Mouse (Mus musculus) forebrain, embryonic 16.5 days (tissue): ENCODE measurements around the gene Slc44a2. TPM values are rescaled to one million over a fixed set of nuclear protein-coding genes. Genes with fewer than 3 reads are reported as not detected.

ENCODE experiments used
- ATAC-seq: fragments of 200-750 bp; cut with Nextera tagmentation; 2 replicates; pipeline ENCODE4 v1.8.0; 2017; ENCODE audit warnings: mild to moderate bottlenecking, moderate library complexity
- H3K27ac ChIP-seq: fragments of 300-500 bp; sonication (generic); 2 replicates; pipeline ENCODE4 v1.5.1; 2014; ENCODE audit warnings: low read length, control low read depth
- H3K27me3 ChIP-seq: fragments of 300-500 bp; sonication (generic); replicated peaks from 2 replicates; pipeline ENCODE4 v1.6.1; 2014; ENCODE audit warnings: low read length; ENCODE audit not compliant: control insufficient read depth, insufficient read depth
- H3K36me3 ChIP-seq: fragments of 300-500 bp; sonication (generic); 2 replicates; pipeline ENCODE4 v1.6.1; 2014; ENCODE audit not compliant: control insufficient read depth, insufficient read depth
- H3K4me1 ChIP-seq: fragments of 300-500 bp; sonication (generic); replicated peaks from 2 replicates; pipeline ENCODE4 v1.6.1; 2014; ENCODE audit warnings: low read length; ENCODE audit not compliant: control insufficient read depth, insufficient read depth
- H3K4me2 ChIP-seq: fragments of 300-500 bp; sonication (generic); 2 replicates; pipeline ENCODE4 v1.6.1; 2014; ENCODE audit warnings: mild to moderate bottlenecking, low read length, control low read depth
- H3K4me3 ChIP-seq: fragments of 300-500 bp; sonication (generic); replicated peaks from 2 replicates; pipeline ENCODE4 v1.5.1; 2014; ENCODE audit warnings: mild to moderate bottlenecking, low read length, control low read depth
- H3K9ac ChIP-seq: fragments of 300-500 bp; sonication (generic); replicated peaks from 2 replicates; pipeline ENCODE4 v1.6.1; 2014; ENCODE audit warnings: low read depth, low read length, control low read depth
- H3K9me3 ChIP-seq: fragments of 300-500 bp; sonication (generic); 2 replicates; pipeline ENCODE4 v1.6.1; 2016; ENCODE audit warnings: low read length; ENCODE audit not compliant: control insufficient read depth
- WGBS: fragments of 180-500 bp; shearing (Covaris S2); extraction: QIAGEN DNeasy Blood & Tissue Kit; methylation state at CpG from one replicate; pipeline ENCODE4 v1.1.7; 2014; 5-methylcytosine and 5-hydroxymethylcytosine counted together
- polyA plus RNA-seq: library from polyadenylated mRNA; unstranded; fragments of >200 nt; fragmentation: Nextera tagmentation; extraction: Ambion mirVana; gene quantifications from 2 replicates; pipeline ENCODE4 v1.2.1, GENCODE M21; 2015

Gene Slc44a2
- polyA plus RNA-seq, 1 experiment from 2014 or later: 86.2 TPM

- H3K9me3 ChIP-seq: no peaks in the 10 kb centered on the region
- WGBS: 89% methylated on average over 5 of the region's 5 CpGs
- H3K27ac ChIP-seq: no peak overlapping the region
- no peak overlapping the region for H3K4me3 ChIP-seq
- no peak overlapping the region for H3K9ac ChIP-seq
- H3K4me2 ChIP-seq: no peak overlapping the region
- ATAC-seq: no peak
- no peaks in the 10 kb centered on the region for H3K27me3 ChIP-seq
- peaks cover 15% of the 10 kb centered on the region for H3K36me3 ChIP-seq
- peaks cover 16% of the 10 kb centered on the region for H3K4me1 ChIP-seq
Observed at GRCm38 (mm10) chr9:21283591-21283990, 36.9 kb upstream of the Slc44a2 start.

- 86% methylated on average over 3 of the region's 3 CpGs for WGBS
- no peak overlapping the region for H3K4me3 ChIP-seq
- H3K4me2 ChIP-seq: no peak overlapping the region
- H3K4me1 ChIP-seq: peaks cover 20% of the 10 kb centered on the region
- peaks cover 14% of the 10 kb centered on the region for H3K36me3 ChIP-seq
- H3K27ac ChIP-seq: no peak overlapping the region
- ATAC-seq: no peak
- H3K9me3 ChIP-seq: no peaks in the 10 kb centered on the region
- H3K9ac ChIP-seq: no peak overlapping the region
- H3K27me3 ChIP-seq: no peaks in the 10 kb centered on the region
Observed at GRCm38 (mm10) chr9:21283994-21284393, 36.5 kb upstream of the Slc44a2 start.

GRCm38 (mm10) chr9:21286753-21287152, 33.7 kb upstream of the Slc44a2 start:
- no peak overlapping the region for H3K27ac ChIP-seq
- ATAC-seq: no peak
- 63% methylated on average over 3 of the region's 3 CpGs for WGBS
- H3K9me3 ChIP-seq: no peaks in the 10 kb centered on the region
- peak overlapping the region; percentile 68; the same call in 1 of the 2 replicates for H3K9ac ChIP-seq
- peaks cover 5% of the 10 kb centered on the region for H3K36me3 ChIP-seq
- no peaks in the 10 kb centered on the region for H3K27me3 ChIP-seq
- peak overlapping the region; percentile 68 for H3K4me3 ChIP-seq
- H3K4me1 ChIP-seq: peaks cover 30% of the 10 kb centered on the region
- peak overlapping the region; percentile 75 for H3K4me2 ChIP-seq

- no peaks in the 10 kb centered on the region for H3K27me3 ChIP-seq
- peak within 1 kb of the TSS; percentile 68 for H3K9ac ChIP-seq
- H3K36me3 ChIP-seq: peaks cover 3% of the 10 kb centered on the region
- whole genome bisulfite sequencing: under 1% methylated on average over 59 of the region's 59 CpGs
- ATAC-seq: peak; percentile 78
- H3K4me3 ChIP-seq: peak within 1 kb of the TSS; percentile 68
- H3K9me3 ChIP-seq: no peaks in the 10 kb centered on the region
- peak within 1 kb of the TSS; percentile 75 for H3K4me2 ChIP-seq
- H3K27ac ChIP-seq: peak within 1 kb of the TSS; percentile 81
- H3K4me1 ChIP-seq: peaks cover 30% of the 10 kb centered on the region
Observed at GRCm38 (mm10) chr9:21287571-21288402, 32.7 kb upstream of the Slc44a2 start, which contains the start of gene Kri1. TSS of gene Kri1 (minus strand) at chr9:21287969.

- Histone ChIP-seq H3K27me3 (no peaks in the 10 kb centered on the region), H3K4me2 (peak overlapping the region; percentile 61), H3K4me3 (peak overlapping the region; percentile 68), H3K9me3 (no peaks in the 10 kb centered on the region), H3K4me1 (peaks cover 30% of the 10 kb centered on the region), H3K27ac (peak overlapping the region; percentile 81), H3K9ac (peak overlapping the region; percentile 56), H3K36me3 (peaks cover 3% of the 10 kb centered on the region)
- no peak for ATAC-seq
- 79% methylated on average over 13 of the region's 13 CpGs for WGBS
Observed at GRCm38 (mm10) chr9:21288404-21289336, 31.8 kb upstream of the Slc44a2 start.

- Histone ChIP-seq H3K36me3 (no peaks in the 10 kb centered on the region; the same call in 1 of the 2 replicates), H3K4me3 (no peak overlapping the region), H3K27me3 (no peaks in the 10 kb centered on the region), H3K9me3 (no peaks in the 10 kb centered on the region), H3K27ac (no peak overlapping the region), H3K9ac (no peak overlapping the region), H3K4me2 (peak overlapping the region; percentile 66; the same call in 1 of the 2 replicates), H3K4me1 (peaks cover 30% of the 10 kb centered on the region)
- ATAC-seq: no peak
- whole genome bisulfite sequencing: 92% methylated on average over 2 of the region's 2 CpGs
Observed at GRCm38 (mm10) chr9:21289337-21289671, 31.2 kb upstream of the Slc44a2 start.

GRCm38 (mm10) chr9:21290589-21290988, 29.9 kb upstream of the Slc44a2 start:
- no peaks in the 10 kb centered on the region for H3K27me3 ChIP-seq
- H3K4me1 ChIP-seq: peaks cover 30% of the 10 kb centered on the region
- H3K4me2 ChIP-seq: peak overlapping the region; percentile 66
- H3K9ac ChIP-seq: peak overlapping the region; percentile 65
- peak overlapping the region; percentile 80 for H3K4me3 ChIP-seq
- no peak for ATAC-seq
- H3K27ac ChIP-seq: peak overlapping the region; percentile 56
- H3K36me3 ChIP-seq: no peaks in the 10 kb centered on the region
- 1% methylated on average over 20 of the region's 20 CpGs for WGBS
- no peaks in the 10 kb centered on the region for H3K9me3 ChIP-seq

- peak; percentile 94 for ATAC-seq
- WGBS: under 1% methylated on average over 48 of the region's 51 CpGs
- H3K36me3 ChIP-seq: no peaks in the 10 kb centered on the region
Observed at GRCm38 (mm10) chr9:21291022-21291787, 29.3 kb upstream of the Slc44a2 start, which contains the start of gene Cdkn2d. TSS of gene Cdkn2d (minus strand) at chr9:21291407.

More at GRCm38 (mm10) chr9:21291022-21291787, 29.3 kb upstream of the Slc44a2 start, which contains the start of gene Cdkn2d:
- Histone ChIP-seq H3K27ac (peak within 1 kb of the TSS; percentile 67), H3K4me3 (peak within 1 kb of the TSS; percentile 80), H3K4me1 (peaks cover 30% of the 10 kb centered on the region), H3K9ac (peak within 1 kb of the TSS; percentile 65), H3K27me3 (no peaks in the 10 kb centered on the region), H3K9me3 (no peaks in the 10 kb centered on the region), H3K4me2 (peak within 1 kb of the TSS; percentile 66)
